Mouse (Mus musculus): ENCODE results near the gene Hoxc10.

DNA sequence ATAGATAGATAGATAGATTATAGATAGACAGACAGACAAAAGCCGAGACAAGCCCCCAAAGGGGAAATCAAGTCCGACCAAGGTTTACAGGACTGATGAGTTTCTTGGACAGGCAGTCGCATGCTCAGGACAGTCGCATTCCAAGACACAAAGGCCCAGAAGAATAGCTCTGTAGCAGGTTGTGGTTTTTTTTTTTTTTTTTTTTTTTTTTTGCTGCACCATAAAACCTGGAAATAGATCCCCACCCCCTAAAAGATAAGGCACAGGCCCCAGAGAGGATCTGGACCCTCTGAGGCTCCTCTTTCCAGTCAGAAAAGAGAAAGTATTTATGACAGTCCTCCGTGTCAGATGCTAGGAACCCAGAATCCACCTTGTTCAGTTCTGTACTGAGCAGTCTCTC, 21.5 kb downstream of the Hoxc10 start:
- TF ChIP-seq CTCF (IDR thresholded peaks at IDR 0.05; ENCODE audit: low read depth) (no peak), EP300 (IDR thresholded peaks at IDR 0.05; ENCODE audit: low read depth) (no peak)

All from liver, postnatal 0 days (tissue).